Mouse (Mus musculus): ENCODE measurements around the gene Cyp24a1. TPM values are rescaled to one million over a fixed set of nuclear protein-coding genes. Genes with fewer than 3 reads are reported as not detected.

Cyp24a1 gene
- polyA plus RNA-seq, 1 experiment, result 0.04 TPM

DNA sequence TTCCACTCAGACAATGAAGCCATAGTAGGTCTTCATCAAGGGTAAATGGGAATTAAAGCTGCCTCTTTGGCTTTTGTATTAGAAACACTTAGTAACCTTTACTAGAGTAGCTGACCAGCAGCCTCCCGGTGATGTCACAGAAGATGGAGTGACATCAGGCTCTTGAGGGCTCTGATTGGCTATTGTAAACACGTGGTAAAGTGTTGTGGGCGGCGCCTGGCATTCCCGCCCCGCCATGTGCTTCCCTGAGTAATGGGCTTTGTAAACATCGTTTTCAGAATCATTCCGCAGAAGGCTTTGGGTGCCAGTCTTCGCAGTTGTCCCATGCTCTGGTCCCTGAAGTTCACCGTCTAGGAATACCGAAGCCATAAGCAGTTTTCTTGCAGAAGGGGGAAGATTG lies 13.0 kb downstream of the Cyp24a1 start:
- 73% methylated on average over 11 of the region's 11 CpGs for WGBS
- no peaks in the 10 kb centered on the region for H3K36me3 ChIP-seq (ENCODE audit: control insufficient read depth, insufficient read depth, low read length)
- TF ChIP-seq CTCF (IDR thresholded peaks at IDR 0.05; ENCODE audit: borderline replicate concordance, control insufficient read depth, extremely low read depth, insufficient read depth, low read length, poor library complexity), result no peak
- TF ChIP-seq POLR2A (IDR thresholded peaks at IDR 0.05; ENCODE audit: control insufficient read depth, extremely low read depth, insufficient read depth, low read length, poor library complexity), result no peak
- DNase-seq, result no peak
- H3K4me1 ChIP-seq (replicated peaks; ENCODE audit: control insufficient read depth, insufficient read depth, low read length), result no peaks in the 10 kb centered on the region
- no peaks in the 10 kb centered on the region; the same call in 1 of the 2 replicates for H3K27me3 ChIP-seq (ENCODE audit: control insufficient read depth, insufficient read depth, low read length)
- no peak overlapping the region for H3K27ac ChIP-seq (ENCODE audit: control insufficient read depth, insufficient read depth, low read length)
- no peak overlapping the region for H3K4me3 ChIP-seq (ENCODE audit: control insufficient read depth, insufficient read depth, low read length)

DNA sequence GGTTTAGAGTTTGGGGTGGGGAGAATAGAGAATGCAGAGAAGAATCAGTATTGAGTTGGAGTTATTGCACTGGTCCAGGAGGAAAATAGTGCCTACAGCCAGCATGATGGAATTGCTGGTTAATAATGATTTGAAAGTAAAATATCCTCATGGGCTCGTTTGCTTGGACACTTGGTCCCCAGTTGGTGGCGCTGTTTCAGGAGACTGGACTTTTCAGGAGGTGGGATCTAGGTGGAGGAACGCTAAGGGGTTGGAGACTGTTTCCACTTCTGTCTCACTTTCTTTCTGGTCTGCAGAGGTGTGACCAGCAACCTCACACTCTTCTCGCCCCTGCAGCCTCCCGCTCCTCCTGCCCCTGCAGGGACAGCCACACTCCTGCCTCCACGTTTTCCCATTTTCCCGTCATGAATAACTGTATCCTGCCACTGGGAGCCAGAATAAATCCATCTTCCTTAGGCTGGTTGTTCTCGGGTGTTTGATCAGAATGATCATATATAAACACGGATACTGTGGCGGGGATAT lies 14.9 kb downstream of the Cyp24a1 start:
- Histone ChIP-seq H3K4me1 (replicated peaks; ENCODE audit: control insufficient read depth, insufficient read depth, low read length) (no peaks in the 10 kb centered on the region), H3K27ac (ENCODE audit: control insufficient read depth, insufficient read depth, low read length) (no peak overlapping the region), H3K4me3 (ENCODE audit: control insufficient read depth, insufficient read depth, low read length) (no peak overlapping the region), H3K36me3 (ENCODE audit: control insufficient read depth, insufficient read depth, low read length) (no peaks in the 10 kb centered on the region), H3K27me3 (ENCODE audit: control insufficient read depth, insufficient read depth, low read length) (no peaks in the 10 kb centered on the region; the same call in 1 of the 2 replicates)
- no peak for DNase-seq
- 76% methylated on average over 10 of the region's 10 CpGs for WGBS
- TF ChIP-seq POLR2A (IDR thresholded peaks at IDR 0.05; ENCODE audit: control insufficient read depth, extremely low read depth, insufficient read depth, low read length, poor library complexity) (no peak), CTCF (IDR thresholded peaks at IDR 0.05; ENCODE audit: borderline replicate concordance, control insufficient read depth, extremely low read depth, insufficient read depth, low read length, poor library complexity) (no peak)

DNA sequence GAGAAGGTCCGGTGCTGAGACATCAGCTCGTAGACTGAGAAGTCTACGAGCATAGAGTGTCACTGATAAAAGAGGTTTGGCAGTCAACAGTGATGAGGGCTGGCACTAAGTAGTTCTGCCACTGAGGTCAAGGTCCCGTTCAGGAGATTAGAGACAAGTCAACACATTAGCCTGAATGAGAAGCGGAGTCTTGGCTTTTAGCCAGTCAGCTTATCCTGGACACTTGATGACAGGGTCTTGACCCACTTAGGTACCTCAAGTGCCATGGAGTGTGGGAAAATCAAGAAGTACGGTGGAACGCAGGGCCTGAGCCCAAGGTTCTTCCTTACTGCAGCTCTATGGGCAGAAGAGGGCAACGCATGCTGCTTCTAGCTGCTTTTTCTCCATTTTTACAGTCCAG lies 20.3 kb downstream of the Cyp24a1 start:
- 95% methylated on average over 8 of the region's 8 CpGs for WGBS
- H3K4me1 ChIP-seq (replicated peaks; ENCODE audit: control insufficient read depth, insufficient read depth, low read length), result no peaks in the 10 kb centered on the region
- H3K27me3 ChIP-seq (ENCODE audit: control insufficient read depth, insufficient read depth, low read length), result no peaks in the 10 kb centered on the region
- no peak for DNase-seq
- H3K4me3 ChIP-seq (ENCODE audit: control insufficient read depth, insufficient read depth, low read length), result no peak overlapping the region
- H3K27ac ChIP-seq (ENCODE audit: control insufficient read depth, insufficient read depth, low read length), result no peak overlapping the region
- no peak for TF ChIP-seq CTCF (IDR thresholded peaks at IDR 0.05; ENCODE audit: borderline replicate concordance, control insufficient read depth, extremely low read depth, insufficient read depth, low read length, poor library complexity)
- TF ChIP-seq POLR2A (IDR thresholded peaks at IDR 0.05; ENCODE audit: control insufficient read depth, extremely low read depth, insufficient read depth, low read length, poor library complexity), result no peak
- no peaks in the 10 kb centered on the region for H3K36me3 ChIP-seq (ENCODE audit: control insufficient read depth, insufficient read depth, low read length)

DNA sequence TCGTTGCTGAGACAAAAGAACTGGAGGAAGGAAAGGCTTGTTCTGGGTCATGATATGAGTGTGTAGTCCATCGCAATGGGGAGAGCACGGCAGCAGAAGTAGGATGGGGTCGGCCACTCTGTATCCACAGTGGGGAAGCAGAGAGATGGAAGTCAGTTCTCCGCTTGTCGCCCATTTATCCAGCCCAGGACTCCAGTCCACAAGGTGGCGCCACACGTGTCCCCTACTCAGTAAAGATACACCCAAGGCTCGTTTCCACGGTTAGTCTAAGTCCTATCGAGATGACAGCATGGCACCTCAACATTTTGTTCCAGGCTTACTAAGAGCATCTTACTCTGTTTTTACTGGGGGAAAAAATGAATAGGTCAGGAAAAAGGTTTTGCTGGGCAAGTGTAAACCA lies 20.7 kb downstream of the Cyp24a1 start:
- no peak for TF ChIP-seq POLR2A (IDR thresholded peaks at IDR 0.05; ENCODE audit: control insufficient read depth, extremely low read depth, insufficient read depth, low read length, poor library complexity)
- peak; percentile 30; the same call in 1 of the 2 replicates for TF ChIP-seq CTCF (IDR thresholded peaks at IDR 0.05; ENCODE audit: borderline replicate concordance, control insufficient read depth, extremely low read depth, insufficient read depth, low read length, poor library complexity)
- peak; percentile 26 for DNase-seq
- Histone ChIP-seq H3K4me1 (replicated peaks; ENCODE audit: control insufficient read depth, insufficient read depth, low read length) (no peaks in the 10 kb centered on the region), H3K27me3 (ENCODE audit: control insufficient read depth, insufficient read depth, low read length) (no peaks in the 10 kb centered on the region), H3K4me3 (ENCODE audit: control insufficient read depth, insufficient read depth, low read length) (no peak overlapping the region), H3K36me3 (ENCODE audit: control insufficient read depth, insufficient read depth, low read length) (no peaks in the 10 kb centered on the region), H3K27ac (ENCODE audit: control insufficient read depth, insufficient read depth, low read length) (no peak overlapping the region)
- WGBS, result 63% methylated on average over 11 of the region's 11 CpGs

DNA sequence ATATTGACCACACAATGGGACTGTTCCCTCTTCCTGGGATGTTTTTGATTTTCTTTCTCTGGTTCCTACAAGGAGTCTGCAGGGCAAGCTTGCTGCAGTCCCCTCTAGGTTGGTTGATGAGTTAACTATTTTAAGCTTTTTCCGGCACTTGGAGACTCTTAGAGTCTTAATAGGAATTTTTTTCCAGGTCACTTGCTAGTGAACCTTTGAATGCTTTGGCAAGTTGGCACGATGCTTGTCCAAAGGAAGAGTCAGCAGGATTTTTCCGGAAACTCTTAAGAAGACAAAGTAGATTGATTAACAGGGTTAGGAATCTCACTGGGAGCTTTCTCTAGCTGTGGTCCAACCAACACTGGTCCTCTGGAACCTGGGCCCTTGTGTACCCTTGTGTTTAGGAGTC lies 21.8 kb downstream of the Cyp24a1 start:
- no peak for TF ChIP-seq CTCF (IDR thresholded peaks at IDR 0.05; ENCODE audit: borderline replicate concordance, control insufficient read depth, extremely low read depth, insufficient read depth, low read length, poor library complexity)
- TF ChIP-seq POLR2A (IDR thresholded peaks at IDR 0.05; ENCODE audit: control insufficient read depth, extremely low read depth, insufficient read depth, low read length, poor library complexity), result no peak
- no peaks in the 10 kb centered on the region for H3K4me1 ChIP-seq (replicated peaks; ENCODE audit: control insufficient read depth, insufficient read depth, low read length)
- no peak for DNase-seq
- no peaks in the 10 kb centered on the region for H3K27me3 ChIP-seq (ENCODE audit: control insufficient read depth, insufficient read depth, low read length)
- no peak overlapping the region for H3K4me3 ChIP-seq (ENCODE audit: control insufficient read depth, insufficient read depth, low read length)
- H3K36me3 ChIP-seq (ENCODE audit: control insufficient read depth, insufficient read depth, low read length), result no peaks in the 10 kb centered on the region
- WGBS, result 93% methylated on average over 3 of the region's 3 CpGs
- H3K27ac ChIP-seq (ENCODE audit: control insufficient read depth, insufficient read depth, low read length), result no peak overlapping the region

DNA sequence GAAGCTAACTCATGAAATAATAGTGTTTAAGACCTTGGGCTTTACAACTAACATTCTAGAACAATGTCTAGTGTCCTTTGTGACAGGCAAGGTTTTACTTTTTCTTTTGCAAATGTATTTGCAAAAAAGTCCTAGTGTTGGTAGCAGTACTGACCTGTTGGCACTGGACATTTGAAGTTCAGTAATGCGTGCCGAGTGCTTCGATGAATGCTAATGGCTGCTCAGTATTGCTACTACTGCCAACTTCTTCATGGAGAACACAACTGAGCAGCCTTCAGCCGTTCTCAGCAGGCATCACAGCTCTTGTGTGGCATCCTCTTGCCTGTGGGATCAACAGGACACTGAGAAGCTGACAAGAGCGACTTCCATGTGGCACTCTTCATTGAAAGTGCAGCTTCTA lies 22.8 kb downstream of the Cyp24a1 start:
- TF ChIP-seq CTCF (IDR thresholded peaks at IDR 0.05; ENCODE audit: borderline replicate concordance, control insufficient read depth, extremely low read depth, insufficient read depth, low read length, poor library complexity), result no peak
- TF ChIP-seq POLR2A (IDR thresholded peaks at IDR 0.05; ENCODE audit: control insufficient read depth, extremely low read depth, insufficient read depth, low read length, poor library complexity), result no peak
- 98% methylated on average over 5 of the region's 5 CpGs for WGBS
- Histone ChIP-seq H3K36me3 (ENCODE audit: control insufficient read depth, insufficient read depth, low read length) (no peaks in the 10 kb centered on the region), H3K4me1 (replicated peaks; ENCODE audit: control insufficient read depth, insufficient read depth, low read length) (no peaks in the 10 kb centered on the region), H3K27me3 (ENCODE audit: control insufficient read depth, insufficient read depth, low read length) (no peaks in the 10 kb centered on the region; the same call in 1 of the 2 replicates), H3K4me3 (ENCODE audit: control insufficient read depth, insufficient read depth, low read length) (no peak overlapping the region), H3K27ac (ENCODE audit: control insufficient read depth, insufficient read depth, low read length) (no peak overlapping the region)
- no peak for DNase-seq

DNA sequence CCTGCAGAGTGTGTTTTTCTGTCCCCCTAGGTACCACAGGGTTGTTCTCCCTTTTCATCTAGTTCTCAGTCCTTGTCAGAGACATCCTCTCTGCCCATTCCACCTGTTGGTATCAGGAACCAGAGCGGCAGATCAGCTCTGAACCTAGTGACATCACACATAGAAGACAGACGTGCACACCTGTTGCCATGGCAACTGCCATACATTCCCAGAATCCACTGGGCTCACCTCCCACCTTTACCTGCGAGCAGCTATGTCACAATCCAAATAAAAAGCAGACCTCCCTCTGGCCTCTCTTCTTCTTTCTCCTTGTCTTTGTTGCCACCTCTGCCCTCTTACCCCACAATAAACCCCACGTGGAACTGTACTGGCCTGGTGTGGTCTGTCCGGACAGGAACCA lies 26.4 kb downstream of the Cyp24a1 start:
- Histone ChIP-seq H3K36me3 (ENCODE audit: control insufficient read depth, insufficient read depth, low read length) (no peaks in the 10 kb centered on the region), H3K27ac (ENCODE audit: control insufficient read depth, insufficient read depth, low read length) (no peak overlapping the region), H3K4me1 (replicated peaks; ENCODE audit: control insufficient read depth, insufficient read depth, low read length) (no peaks in the 10 kb centered on the region), H3K4me3 (ENCODE audit: control insufficient read depth, insufficient read depth, low read length) (no peak overlapping the region), H3K27me3 (ENCODE audit: control insufficient read depth, insufficient read depth, low read length) (no peaks in the 10 kb centered on the region; the same call in 1 of the 2 replicates)
- no peak for DNase-seq
- 77% methylated on average over 5 of the region's 5 CpGs for WGBS
- TF ChIP-seq CTCF (IDR thresholded peaks at IDR 0.05; ENCODE audit: borderline replicate concordance, control insufficient read depth, extremely low read depth, insufficient read depth, low read length, poor library complexity) (no peak), POLR2A (IDR thresholded peaks at IDR 0.05; ENCODE audit: control insufficient read depth, extremely low read depth, insufficient read depth, low read length, poor library complexity) (no peak)

All from thymus, adult 2 months (tissue).